Mouse (Mus musculus) embryonic stem cell, embryonic (primary cell): ENCODE measurements around the gene Mustn1.

ENCODE experiments used
- CTCF ChIA-PET, 4 experiments: fragments of 300-600 bp in 2 of 4; fragments of 350-600 bp in 2 of 4; sonication (Branson Sonifier 250); formaldehyde crosslinking; loops; one replicate each; lab custom pipeline; 2022; ENCODE audit warnings: inconsistent platforms in 2 of 4; lab: Charles Lee
- POLR2A ChIA-PET, 4 experiments: fragments of 300-600 bp in 2 of 4; fragments of 350-600 bp in 2 of 4; sonication (Branson Sonifier 250); formaldehyde crosslinking; loops; one replicate each; lab custom pipeline; 2022; ENCODE audit warnings: antibody characterized with exemption in 4 of 4, inconsistent platforms in 1 of 4; lab: Charles Lee

The Mustn1 gene

GRCm38 (mm10) chr14:30903036-30903435 lies 24.0 kb downstream of the Mustn1 start:
- ChIA-PET POLR2A (no interaction called here), CTCF (interaction anchor here in 1 of 4 experiments (0.7 kb wide), 1 partner anchor 37 kb away, joined by 3 read pairs; no protein-coding TSS in a partner anchor)

GRCm38 (mm10) chr14:30904307-30904706 lies 25.3 kb downstream of the Mustn1 start:
- POLR2A ChIA-PET = interaction anchor here in 1 of 4 experiments (0.7 kb wide), 1 partner anchor 21 kb away, joined by 4 read pairs; no protein-coding TSS in a partner anchor
- CTCF ChIA-PET = interaction anchor here in 1 of 4 experiments (1.0 kb wide), 1 partner anchor 23 kb away, joined by 4 read pairs; no protein-coding TSS in a partner anchor

GRCm38 (mm10) chr14:30906001-30906400 lies 27.0 kb downstream of the Mustn1 start:
- ChIA-PET CTCF (no interaction called here), POLR2A (interaction anchor here in 1 of 4 experiments (0.6 kb wide), 1 partner anchor 28 kb away, joined by 3 read pairs; no protein-coding TSS in a partner anchor)

- CTCF ChIA-PET = interaction anchor here in 1 of 4 experiments (1.1 kb wide), 1 partner anchor 41 kb away, joined by 4 read pairs; no protein-coding TSS in a partner anchor
- POLR2A ChIA-PET = no interaction called here
Measured at GRCm38 (mm10) chr14:30907814-30908265, 28.8 kb downstream of the Mustn1 start.

- ChIA-PET CTCF (interaction anchor here in 1 of 4 experiments (0.6 kb wide), 1 partner anchor 196 kb away, joined by 5 read pairs; no protein-coding TSS in a partner anchor), POLR2A (interaction anchor here in 1 of 4 experiments (0.6 kb wide), 1 partner anchor 690 kb away, joined by 4 read pairs; no protein-coding TSS in a partner anchor)
Measured at GRCm38 (mm10) chr14:30911141-30911540, 32.1 kb downstream of the Mustn1 start.

- POLR2A ChIA-PET = interaction anchor here in 1 of 4 experiments (0.8 kb wide), 1 partner anchor 11 kb away, joined by 3 read pairs; the partner anchor contains the start of gene Itih3
- CTCF ChIA-PET = interaction anchor here in 1 of 4 experiments (0.5 kb wide), 1 partner anchor 560 kb away, joined by 5 read pairs; no protein-coding TSS in a partner anchor
Measured at GRCm38 (mm10) chr14:30912641-30913040, 33.6 kb downstream of the Mustn1 start.

- POLR2A ChIA-PET = interaction anchor here in 1 of 4 experiments (0.8 kb wide), 2 partner anchors 10 to 202 kb away, joined by 3 read pairs; partner anchors contain the start of gene Itih3
- CTCF ChIA-PET = no interaction called here
Measured at GRCm38 (mm10) chr14:30913404-30913803, 34.4 kb downstream of the Mustn1 start.

- ChIA-PET POLR2A (interaction anchor here in 1 of 4 experiments (1.0 kb wide), 1 partner anchor 8 kb away, joined by 4 read pairs; no protein-coding TSS in a partner anchor), CTCF (no interaction called here)
Measured at GRCm38 (mm10) chr14:30916516-30916915, 37.5 kb downstream of the Mustn1 start.

- CTCF ChIA-PET = no interaction called here
- POLR2A ChIA-PET = interaction anchor here in 2 of 4 experiments (0.7 to 1.3 kb wide), 6 partner anchors 19 to 303 kb away, joined by 3 to 11 read pairs (median 5); partner anchors contain the start of genes Mustn1 (in 1 of the 2) and Nek4 (in 1 of the 2)
Measured at GRCm38 (mm10) chr14:30922053-30922670, 43.2 kb downstream of the Mustn1 start.

GRCm38 (mm10) chr14:30923375-30924105 lies 44.5 kb downstream of the Mustn1 start, which contains the start of gene Itih3:
TSS of gene Itih3 (minus strand) at chr14:30923760.
- CTCF ChIA-PET = interaction anchor here in 1 of 4 experiments (0.6 kb wide), 1 partner anchor 9 kb away, joined by 3 read pairs; no protein-coding TSS in a partner anchor
- POLR2A ChIA-PET = interaction anchor here in 2 of 4 experiments (0.5 to 1.3 kb wide), 9 partner anchors 10 to 754 kb away, joined by 3 to 11 read pairs (median 3); partner anchors contain the start of genes Mustn1 (in 1 of the 2) and Nek4 (in 1 of the 2)

GRCm38 (mm10) chr14:30925492-30925891 lies 46.5 kb downstream of the Mustn1 start:
- POLR2A ChIA-PET = interaction anchor here in 2 of 4 experiments (0.6 to 1.3 kb wide), 4 partner anchors 10 to 25 kb away, joined by 3 to 4 read pairs (median 4); partner anchors contain the start of gene Nek4 (in 1 of the 2)
- CTCF ChIA-PET = interaction anchor here in 1 of 4 experiments (1.2 kb wide), 1 partner anchor 18 kb away, joined by 3 read pairs; no protein-coding TSS in a partner anchor

GRCm38 (mm10) chr14:30930386-30930785 lies 51.4 kb downstream of the Mustn1 start:
- ChIA-PET POLR2A (interaction anchor here in 2 of 4 experiments (1.0 to 2.5 kb wide), 2 partner anchors 13 to 14 kb away, joined by 5 to 9 read pairs; partner anchors contain the start of gene Itih1 (in 1 of the 2)), CTCF (no interaction called here)
